Mouse (Mus musculus): ENCODE results near the gene Olfr372.

GRCm38 (mm10) chr8:72008134-72008641, 32.8 kb upstream of the Olfr372 start:
- TF ChIP-seq POLR2A (IDR thresholded peaks at IDR 0.05; ENCODE audit: low read depth, low read length): no peak
- TF ChIP-seq CTCF (IDR thresholded peaks at IDR 0.05; ENCODE audit: borderline replicate concordance, insufficient read depth, low read length): no peak
